Mouse (Mus musculus) neural tube, embryonic 12.5 days (tissue): Measurements from ENCODE around the gene Pik3c2a. TPM values are rescaled to one million over a fixed set of nuclear protein-coding genes. Genes with fewer than 3 reads are reported as not detected.

Experiments used
- ATAC-seq: fragments of 200-750 bp; cut with Nextera tagmentation; 2 replicates; pipeline ENCODE4 v1.8.0; 2017; ENCODE audit warnings: low read depth, mild to moderate bottlenecking, moderate TSS enrichment, moderate library complexity; ENCODE audit not compliant: low FRiP score
- H3K27ac ChIP-seq: fragments of 300-500 bp; sonication (generic); 2 replicates; pipeline ENCODE4 v1.5.1; 2016
- H3K27me3 ChIP-seq: fragments of 300-500 bp; sonication (generic); replicated peaks from 2 replicates; pipeline ENCODE4 v1.6.1; 2016; ENCODE audit warnings: mild to moderate bottlenecking
- H3K36me3 ChIP-seq: fragments of 300-500 bp; sonication (generic); 2 replicates; pipeline ENCODE4 v1.6.1; 2016; ENCODE audit warnings: mild to moderate bottlenecking
- H3K4me1 ChIP-seq: fragments of 300-500 bp; sonication (generic); 2 replicates; pipeline ENCODE4 v1.6.1; 2016
- H3K4me2 ChIP-seq: fragments of 300-500 bp; sonication (generic); replicated peaks from 2 replicates; pipeline ENCODE4 v1.6.1; 2016; ENCODE audit warnings: mild to moderate bottlenecking
- H3K4me3 ChIP-seq: fragments of 300-500 bp; sonication (generic); 2 replicates; pipeline ENCODE4 v1.5.1; 2016
- H3K9ac ChIP-seq: fragments of 300-500 bp; sonication (generic); 2 replicates; pipeline ENCODE4 v1.6.1; 2016; ENCODE audit warnings: mild to moderate bottlenecking
- H3K9me3 ChIP-seq: fragments of 300-500 bp; sonication (generic); 2 replicates; pipeline ENCODE4 v1.6.1; 2016; ENCODE audit warnings: mild to moderate bottlenecking
- WGBS: fragments of 180-500 bp; shearing (Covaris S2); methylation state at CpG from one replicate; pipeline ENCODE4 v1.1.7; 2016; 5-methylcytosine and 5-hydroxymethylcytosine counted together
- polyA plus RNA-seq: library from polyadenylated mRNA; unstranded; fragments of >200 nt; fragmentation: Nextera tagmentation; extraction: Ambion mirVana; gene quantifications from 2 replicates; pipeline ENCODE4 v1.2.1, GENCODE M21; 2016

Gene Pik3c2a
- polyA plus RNA-seq, 1 experiment from 2014 or later: 25.4 TPM

GRCm38 (mm10) chr7:116374284-116374683, 69.0 kb downstream of the Pik3c2a start:
- H3K27me3 ChIP-seq: no peaks in the 10 kb centered on the region
- no peaks in the 10 kb centered on the region for H3K4me1 ChIP-seq
- ATAC-seq: no peak
- 98% methylated on average over 1 of the region's 1 CpGs for WGBS
- H3K36me3 ChIP-seq: peaks cover 17% of the 10 kb centered on the region
- H3K4me2 ChIP-seq: no peak overlapping the region
- H3K4me3 ChIP-seq: no peak overlapping the region
- H3K9me3 ChIP-seq: no peaks in the 10 kb centered on the region
- H3K27ac ChIP-seq: no peak overlapping the region
- H3K9ac ChIP-seq: no peak overlapping the region

GRCm38 (mm10) chr7:116336226-116336625, 107.0 kb downstream of the Pik3c2a start:
- WGBS: 74% methylated on average over 1 of the region's 1 CpGs
- H3K4me2 ChIP-seq: no peak overlapping the region

DNA sequence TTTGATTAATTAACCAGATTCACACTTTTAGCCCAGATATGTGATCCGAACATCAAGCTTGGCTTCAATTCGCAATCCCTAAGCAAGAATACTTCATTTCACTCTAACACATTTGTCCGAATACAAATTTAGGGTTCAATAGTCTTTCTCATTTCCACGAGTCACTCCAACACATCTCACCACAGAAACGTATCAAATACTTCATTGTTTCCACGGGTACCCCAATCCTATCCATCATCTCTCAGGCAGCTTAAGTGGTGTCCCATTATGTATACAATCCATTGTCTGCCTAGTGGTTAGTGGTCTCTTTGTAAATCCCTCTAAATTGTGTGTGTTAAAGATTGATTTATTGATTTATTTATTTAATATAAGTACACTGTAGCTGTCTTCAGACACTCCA, 108.1 kb downstream of the Pik3c2a start:
- Histone ChIP-seq H3K4me2 (peak overlapping the region; percentile 77), H3K9me3 (no peaks in the 10 kb centered on the region), H3K27ac (no peak overlapping the region), H3K27me3 (no peaks in the 10 kb centered on the region), H3K4me1 (peaks cover 14% of the 10 kb centered on the region), H3K4me3 (no peak overlapping the region), H3K9ac (no peak overlapping the region), H3K36me3 (peaks cover 26% of the 10 kb centered on the region)
- ATAC-seq: no peak
- 66% methylated on average over 6 of the region's 6 CpGs for WGBS

More at GRCm38 (mm10) chr7:116336226-116336625, 107.0 kb downstream of the Pik3c2a start:
- Histone ChIP-seq H3K4me3 (no peak overlapping the region), H3K4me1 (peaks cover 14% of the 10 kb centered on the region), H3K36me3 (peaks cover 17% of the 10 kb centered on the region), H3K9ac (no peak overlapping the region), H3K27ac (no peak overlapping the region), H3K27me3 (no peaks in the 10 kb centered on the region), H3K9me3 (no peaks in the 10 kb centered on the region)
- no peak for ATAC-seq

GRCm38 (mm10) chr7:116334669-116335038, 108.6 kb downstream of the Pik3c2a start:
- ATAC-seq: no peak
- peak overlapping the region; percentile 68 for H3K4me3 ChIP-seq

GRCm38 (mm10) chr7:116333713-116334668, 109.3 kb downstream of the Pik3c2a start, which contains the start of gene Rps13:
Gene Rps13, minus strand, starts transcription at chr7:116334195.
- no peak within 1 kb of the TSS for H3K27ac ChIP-seq
- peak within 1 kb of the TSS; percentile 77 for H3K4me2 ChIP-seq
- WGBS: under 1% methylated on average over 78 of the region's 78 CpGs
- H3K27me3 ChIP-seq: no peaks in the 10 kb centered on the region
- peak; percentile 99 for ATAC-seq
- peak within 1 kb of the TSS; percentile 68 for H3K4me3 ChIP-seq
- peaks cover 33% of the 10 kb centered on the region for H3K36me3 ChIP-seq
- H3K9me3 ChIP-seq: no peaks in the 10 kb centered on the region
- H3K9ac ChIP-seq: peak within 1 kb of the TSS; percentile 78
- H3K4me1 ChIP-seq: peaks cover 14% of the 10 kb centered on the region

More at GRCm38 (mm10) chr7:116334669-116335038, 108.6 kb downstream of the Pik3c2a start:
- H3K4me2 ChIP-seq: peak overlapping the region; percentile 77
- no peaks in the 10 kb centered on the region for H3K9me3 ChIP-seq
- H3K27me3 ChIP-seq: no peaks in the 10 kb centered on the region
- WGBS: 27% methylated on average over 8 of the region's 8 CpGs
- peaks cover 14% of the 10 kb centered on the region for H3K4me1 ChIP-seq
- peak overlapping the region; percentile 78 for H3K9ac ChIP-seq
- peaks cover 30% of the 10 kb centered on the region for H3K36me3 ChIP-seq
- no peak overlapping the region for H3K27ac ChIP-seq

GRCm38 (mm10) chr7:116331246-116331645, 112.0 kb downstream of the Pik3c2a start:
- no peaks in the 10 kb centered on the region for H3K27me3 ChIP-seq
- no peak overlapping the region for H3K9ac ChIP-seq
- 93% methylated on average over 2 of the region's 2 CpGs for WGBS
- no peak overlapping the region for H3K4me3 ChIP-seq
- no peak for ATAC-seq
- H3K27ac ChIP-seq: no peak overlapping the region
- H3K4me2 ChIP-seq: no peak overlapping the region
- H3K36me3 ChIP-seq: peaks cover 39% of the 10 kb centered on the region
- no peaks in the 10 kb centered on the region for H3K9me3 ChIP-seq
- H3K4me1 ChIP-seq: peaks cover 14% of the 10 kb centered on the region

GRCm38 (mm10) chr7:116329858-116330257, 113.4 kb downstream of the Pik3c2a start:
- H3K9ac ChIP-seq: no peak overlapping the region
- no peak overlapping the region for H3K4me3 ChIP-seq
- peaks cover 11% of the 10 kb centered on the region for H3K4me1 ChIP-seq
- no peak for ATAC-seq
- WGBS: 89% methylated on average over 4 of the region's 4 CpGs
- no peak overlapping the region for H3K4me2 ChIP-seq
- peaks cover 39% of the 10 kb centered on the region for H3K36me3 ChIP-seq
- H3K27ac ChIP-seq: no peak overlapping the region
- no peaks in the 10 kb centered on the region for H3K27me3 ChIP-seq
- H3K9me3 ChIP-seq: no peaks in the 10 kb centered on the region

DNA sequence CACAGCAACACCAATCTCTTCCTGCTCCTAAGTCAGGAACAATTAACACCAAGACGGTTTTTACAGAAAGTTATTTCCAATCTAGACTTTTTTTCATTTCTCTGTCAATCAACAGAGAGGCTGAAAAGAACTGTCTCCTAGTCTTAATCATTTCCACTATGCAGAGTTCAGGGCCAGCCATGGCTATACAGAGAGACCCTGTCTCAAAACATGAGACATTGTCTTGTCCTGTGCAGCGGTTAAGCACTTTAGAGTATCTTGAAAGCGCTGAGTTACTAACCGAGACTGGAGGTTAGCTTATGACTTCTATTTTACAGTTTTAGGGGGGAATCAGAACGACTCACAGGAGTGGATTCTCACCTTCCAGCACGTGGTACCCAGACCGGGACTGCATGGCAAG, 114.5 kb downstream of the Pik3c2a start:
- H3K9me3 ChIP-seq: no peaks in the 10 kb centered on the region
- no peak overlapping the region for H3K9ac ChIP-seq
- H3K36me3 ChIP-seq: peaks cover 39% of the 10 kb centered on the region
- WGBS: 75% methylated on average over 7 of the region's 7 CpGs
- no peaks in the 10 kb centered on the region for H3K27me3 ChIP-seq
- H3K4me2 ChIP-seq: no peak overlapping the region
- peaks cover 6% of the 10 kb centered on the region for H3K4me1 ChIP-seq
- no peak overlapping the region for H3K27ac ChIP-seq
- ATAC-seq: no peak
- no peak overlapping the region for H3K4me3 ChIP-seq

GRCm38 (mm10) chr7:116327901-116328300, 115.3 kb downstream of the Pik3c2a start:
- 92% methylated on average over 5 of the region's 5 CpGs for WGBS
- Histone ChIP-seq H3K9me3 (no peaks in the 10 kb centered on the region), H3K27ac (no peak overlapping the region), H3K4me2 (no peak overlapping the region), H3K4me3 (no peak overlapping the region), H3K27me3 (no peaks in the 10 kb centered on the region), H3K36me3 (peaks cover 39% of the 10 kb centered on the region), H3K9ac (no peak overlapping the region), H3K4me1 (peaks cover 3% of the 10 kb centered on the region)
- no peak for ATAC-seq

DNA sequence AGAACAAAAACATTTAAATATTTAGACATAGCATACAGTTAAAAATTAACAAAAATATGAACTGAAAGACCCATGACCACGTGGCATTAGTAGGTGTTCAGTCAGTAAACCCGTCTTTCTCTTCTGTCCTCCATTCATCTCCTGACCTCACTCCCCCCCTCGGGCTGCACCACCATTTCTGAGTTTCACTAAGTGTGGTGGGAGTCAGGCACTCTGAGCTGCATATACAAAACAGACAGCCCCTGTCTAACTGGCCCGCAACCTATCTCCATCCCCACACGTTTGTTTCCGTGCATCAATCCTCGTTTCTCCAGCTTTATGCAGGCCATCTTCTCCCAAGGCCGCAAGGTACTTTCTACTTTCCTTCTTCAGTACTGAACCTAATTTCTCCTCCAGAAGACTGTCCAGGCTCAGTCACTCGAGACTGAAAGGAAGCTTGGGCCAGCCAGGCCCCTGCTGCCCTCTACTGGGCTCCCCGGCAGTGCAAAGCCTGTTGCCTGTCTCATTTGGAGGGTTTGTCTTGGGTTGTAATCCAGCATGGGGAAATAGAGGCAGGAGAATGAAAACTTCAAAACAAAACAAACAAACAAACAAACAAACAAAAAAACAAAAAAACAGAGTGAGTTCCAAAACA, 119.8 kb downstream of the Pik3c2a start:
- Histone ChIP-seq H3K9ac (no peak overlapping the region), H3K4me3 (no peak overlapping the region), H3K4me1 (no peaks in the 10 kb centered on the region), H3K27ac (no peak overlapping the region), H3K9me3 (no peaks in the 10 kb centered on the region), H3K36me3 (peaks cover under 1% of the 10 kb centered on the region; the same call in 1 of the 2 replicates), H3K27me3 (no peaks in the 10 kb centered on the region), H3K4me2 (no peak overlapping the region)
- WGBS: 39% methylated on average over 10 of the region's 10 CpGs
- ATAC-seq: 0 out of 2 replicates have a peak, but pooled peaks have one; percentile 63

- no peak for ATAC-seq
- peak overlapping the region; percentile 36; the same call in 1 of the 2 replicates for H3K4me2 ChIP-seq
- H3K36me3 ChIP-seq: no peaks in the 10 kb centered on the region
- peaks cover 21% of the 10 kb centered on the region for H3K4me1 ChIP-seq
- H3K27me3 ChIP-seq: peaks cover 9% of the 10 kb centered on the region; the same call in 1 of the 2 replicates
- H3K27ac ChIP-seq: no peak overlapping the region
- H3K4me3 ChIP-seq: peak overlapping the region; percentile 11; the same call in 1 of the 2 replicates
- no peaks in the 10 kb centered on the region for H3K9me3 ChIP-seq
- 12% methylated on average over 9 of the region's 9 CpGs for WGBS
- no peak overlapping the region for H3K9ac ChIP-seq
Measured at GRCm38 (mm10) chr7:116309456-116309855, 133.8 kb downstream of the Pik3c2a start.

DNA sequence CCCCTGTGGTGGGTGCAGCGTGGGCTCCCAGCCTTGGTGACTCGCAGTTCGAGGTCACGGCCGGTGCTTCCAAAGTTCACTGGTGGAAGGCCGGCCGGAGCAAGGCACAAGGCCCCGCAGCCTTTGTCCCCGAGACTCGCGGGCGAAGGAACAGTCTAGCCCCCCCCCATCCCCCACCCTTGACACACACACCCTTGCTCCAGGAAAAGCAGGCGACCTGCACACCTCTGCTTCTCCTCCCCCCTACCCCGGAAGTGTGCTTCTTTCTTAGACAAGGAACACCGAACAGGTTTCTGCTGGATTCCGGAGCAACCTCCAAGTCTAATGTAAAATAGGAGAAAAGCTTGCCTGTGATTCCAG, 134.6 kb downstream of the Pik3c2a start:
- peaks cover 21% of the 10 kb centered on the region for H3K4me1 ChIP-seq
- peak overlapping the region; percentile 82 for H3K4me3 ChIP-seq
- no peak overlapping the region for H3K27ac ChIP-seq
- no peaks in the 10 kb centered on the region for H3K9me3 ChIP-seq
- H3K27me3 ChIP-seq: peaks cover 9% of the 10 kb centered on the region; the same call in 1 of the 2 replicates
- H3K4me2 ChIP-seq: peak overlapping the region; percentile 98
- 2% methylated on average over 16 of the region's 16 CpGs for WGBS
- H3K36me3 ChIP-seq: no peaks in the 10 kb centered on the region
- 0 out of 2 replicates have a peak, but pooled peaks have one; percentile 1 for ATAC-seq
- H3K9ac ChIP-seq: 0 out of 2 replicates have a peak overlapping the region, but pooled peaks have one; percentile 6
